Mouse (Mus musculus): Measurements from ENCODE around the gene Htr3b.
A peak's percentile ranks its signal among the peaks of the same experiment; 100 is the strongest.
"Not testable (repeated sequence)": the region's sequence is repeated elsewhere in the genome, so short reads cannot be mapped to it uniquely, and the experiment has no call there.

Gene Htr3b

DNA sequence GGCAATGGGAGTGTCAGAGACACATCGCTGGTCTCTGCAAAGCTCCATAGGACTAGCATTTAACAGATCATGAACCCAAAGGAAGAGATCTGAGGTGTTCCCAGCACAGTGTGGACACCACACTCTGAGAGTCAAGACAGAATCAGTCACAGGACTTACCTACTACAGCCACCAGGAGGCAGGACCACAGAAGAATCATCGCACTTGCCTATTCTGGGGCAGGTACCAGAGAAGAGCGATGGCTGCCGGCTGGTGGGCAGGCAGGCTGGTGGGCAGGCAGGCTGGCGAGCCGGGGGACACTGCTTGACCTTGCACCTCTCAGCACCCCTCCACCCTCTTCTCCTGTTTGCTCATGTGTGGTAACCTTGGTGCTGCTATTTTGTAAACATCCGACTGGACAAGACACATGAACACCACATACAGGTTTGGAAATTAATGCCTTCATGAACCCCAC lies at the start of gene Htr3b:
Htr3b (minus strand) TSS at position 404 of the 454 bp plus-strand sequence.
- DNase-seq, result no peak

DNA sequence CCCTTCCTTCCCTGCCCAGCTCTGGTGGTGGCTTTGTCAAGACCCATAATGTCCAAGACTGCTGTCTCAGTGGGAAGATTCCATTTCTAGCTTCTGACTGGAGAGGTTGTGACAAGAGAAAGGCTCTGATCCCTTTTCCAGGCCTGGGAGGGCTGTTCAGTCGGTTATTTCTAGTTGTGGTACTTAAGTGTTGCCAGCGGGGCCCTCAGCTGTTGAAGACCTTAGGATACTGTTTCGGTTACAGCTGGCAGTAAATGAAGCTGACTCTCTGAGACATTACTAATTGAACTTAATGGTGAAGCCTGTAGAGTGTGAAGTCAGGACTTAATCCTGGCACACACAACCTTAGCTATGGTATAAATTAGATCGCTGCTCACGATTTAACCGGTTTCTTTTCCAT lies 34.5 kb upstream of the Htr3b start:
- no peak for DNase-seq

DNA sequence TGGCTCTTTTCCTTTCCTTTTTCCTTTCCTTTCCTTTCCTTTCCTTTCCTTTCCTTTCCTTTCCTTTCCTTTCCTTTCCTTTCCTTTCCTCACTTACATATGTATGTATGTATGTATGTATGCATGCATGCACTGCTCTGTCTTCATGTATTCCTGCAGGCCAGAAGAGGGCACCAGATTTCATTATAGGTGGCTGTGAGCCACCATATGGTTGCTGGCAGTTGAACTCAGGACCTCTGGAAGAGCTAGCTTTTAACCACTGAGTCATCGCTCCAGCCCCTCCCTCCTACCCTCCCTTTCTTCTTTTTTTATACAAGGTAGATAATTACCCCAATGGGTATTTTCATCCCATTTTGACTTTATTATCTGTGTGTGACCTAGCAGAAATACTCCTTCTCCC lies 30.9 kb upstream of the Htr3b start:
- DNase-seq, result no peak

DNA sequence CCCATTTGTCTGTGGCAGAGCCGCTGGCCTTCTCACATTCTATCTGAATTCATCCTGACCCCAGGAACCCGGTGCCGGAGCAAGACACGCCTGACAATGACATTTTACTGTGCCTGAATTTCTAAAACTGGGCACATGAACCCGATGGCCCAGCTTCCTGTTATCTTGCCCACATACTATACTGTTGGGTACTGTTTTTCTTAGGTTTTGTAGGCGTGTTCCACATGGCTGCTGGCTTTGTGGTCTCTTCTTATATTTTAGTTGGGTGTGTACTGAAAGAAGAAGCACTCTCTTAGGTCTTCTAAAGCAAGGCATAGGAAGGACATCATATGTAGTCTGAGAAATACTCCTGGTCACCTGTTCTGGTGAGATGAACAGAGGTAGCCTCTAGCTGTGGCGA lies 30.0 kb upstream of the Htr3b start:
- DNase-seq, result no peak

DNA sequence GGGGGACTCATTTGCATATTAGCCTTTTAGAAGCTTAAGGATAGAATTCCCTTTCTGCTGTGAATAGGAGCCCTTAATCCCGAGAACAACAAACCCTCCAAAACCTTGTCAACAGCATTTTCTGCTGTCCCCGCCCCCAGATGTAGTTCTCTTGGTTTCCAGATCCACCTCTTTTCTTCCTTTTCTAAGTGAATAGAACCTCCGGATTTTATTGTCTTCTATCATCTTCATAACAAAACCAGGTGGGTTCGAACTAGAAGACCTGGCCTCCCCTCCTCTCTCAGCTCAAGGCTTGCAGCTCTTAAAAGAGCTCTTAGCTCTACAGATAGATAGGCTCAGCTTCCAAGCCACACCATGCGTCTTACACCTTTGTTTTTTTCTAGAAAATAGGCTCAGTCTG lies 26.9 kb upstream of the Htr3b start:
- DNase-seq, result no peak

DNA sequence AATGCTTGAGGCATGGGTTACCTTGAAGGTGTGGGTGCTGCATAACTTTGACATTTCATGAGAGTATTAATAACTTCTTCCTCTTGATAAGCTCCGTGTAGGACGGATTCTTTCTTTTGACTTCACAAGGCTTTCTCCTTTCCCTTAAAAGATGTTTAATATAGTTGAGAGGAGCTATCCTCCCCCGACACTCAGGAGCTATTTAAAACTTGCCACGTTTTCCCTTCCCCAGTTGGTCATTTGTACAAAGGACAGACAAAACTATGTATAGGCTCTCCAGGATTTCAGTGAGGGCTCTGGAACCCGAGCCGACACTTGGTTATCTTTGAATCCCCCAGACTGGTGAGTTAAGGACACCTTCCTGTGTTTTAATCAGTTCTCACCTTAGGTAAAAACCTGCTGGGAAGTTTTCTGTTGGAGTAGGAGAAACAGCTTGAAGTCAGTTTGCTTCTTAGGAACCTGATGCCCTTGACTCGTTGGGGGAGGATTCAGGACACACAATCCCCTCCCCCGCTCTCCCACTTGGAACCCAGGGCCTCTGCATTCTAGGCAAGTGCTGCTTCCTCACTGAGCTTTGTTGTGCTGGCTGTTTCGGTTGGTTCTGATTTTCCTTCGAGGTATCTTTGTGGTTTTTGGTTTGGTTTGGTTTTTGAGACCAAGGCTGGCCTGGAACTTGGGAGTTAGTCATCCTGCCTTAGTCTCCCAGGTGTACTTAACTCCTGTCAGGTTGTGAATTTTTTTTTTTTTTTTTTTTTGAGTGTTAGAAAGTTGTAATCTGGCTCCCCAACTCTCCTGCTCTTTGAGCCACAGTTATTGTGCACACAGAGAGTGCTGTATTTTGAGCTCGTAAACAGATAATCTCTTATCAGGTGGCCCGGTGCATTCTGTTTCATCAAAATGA lies 22.7 kb upstream of the Htr3b start:
- DNase-seq, result no peak

DNA sequence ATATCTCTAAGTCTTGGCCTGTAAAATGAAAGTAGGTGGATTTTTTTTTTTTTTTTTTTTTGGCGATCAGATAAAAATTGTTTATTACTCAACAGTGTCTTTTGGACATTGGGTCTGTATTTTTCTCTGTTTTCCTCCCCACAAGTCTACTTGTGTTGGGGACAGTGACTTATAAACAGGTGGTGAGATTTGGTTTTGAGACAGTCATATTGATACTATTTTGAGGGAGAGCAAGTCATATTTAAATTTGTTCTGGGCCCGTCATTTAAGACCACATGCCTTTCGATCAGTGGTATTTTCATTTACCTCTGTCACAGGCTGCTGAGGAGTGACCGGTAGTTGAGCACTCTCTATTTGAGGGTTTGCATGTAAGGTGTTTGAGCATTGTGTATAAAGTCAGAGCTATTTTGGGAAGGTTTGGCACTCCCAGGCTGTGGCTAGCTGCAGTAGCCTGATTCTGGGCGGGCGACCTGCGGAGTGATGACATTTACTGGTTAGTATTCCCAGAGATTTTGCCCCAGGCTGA lies 21.9 kb upstream of the Htr3b start:
- no peak for DNase-seq

DNA sequence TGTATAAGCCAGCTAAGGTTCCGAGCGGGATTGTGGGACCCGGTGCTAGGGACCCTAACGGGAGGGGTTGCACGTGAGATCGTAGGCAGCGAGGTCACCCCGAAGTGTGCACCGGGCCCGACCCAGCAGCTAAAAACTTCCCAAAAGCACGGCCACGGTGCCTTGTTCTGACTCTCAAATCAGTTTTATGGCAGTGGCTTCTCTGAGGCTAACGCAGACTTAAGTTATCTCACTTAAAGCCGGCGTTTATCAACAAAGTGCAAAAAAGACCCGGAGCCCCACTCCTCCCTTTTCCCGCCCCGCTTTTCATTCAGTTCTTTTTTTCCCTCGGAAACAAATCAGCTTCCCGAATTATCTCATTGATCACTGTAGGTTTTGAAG lies 20.9 kb upstream of the Htr3b start:
- no peak for DNase-seq

DNA sequence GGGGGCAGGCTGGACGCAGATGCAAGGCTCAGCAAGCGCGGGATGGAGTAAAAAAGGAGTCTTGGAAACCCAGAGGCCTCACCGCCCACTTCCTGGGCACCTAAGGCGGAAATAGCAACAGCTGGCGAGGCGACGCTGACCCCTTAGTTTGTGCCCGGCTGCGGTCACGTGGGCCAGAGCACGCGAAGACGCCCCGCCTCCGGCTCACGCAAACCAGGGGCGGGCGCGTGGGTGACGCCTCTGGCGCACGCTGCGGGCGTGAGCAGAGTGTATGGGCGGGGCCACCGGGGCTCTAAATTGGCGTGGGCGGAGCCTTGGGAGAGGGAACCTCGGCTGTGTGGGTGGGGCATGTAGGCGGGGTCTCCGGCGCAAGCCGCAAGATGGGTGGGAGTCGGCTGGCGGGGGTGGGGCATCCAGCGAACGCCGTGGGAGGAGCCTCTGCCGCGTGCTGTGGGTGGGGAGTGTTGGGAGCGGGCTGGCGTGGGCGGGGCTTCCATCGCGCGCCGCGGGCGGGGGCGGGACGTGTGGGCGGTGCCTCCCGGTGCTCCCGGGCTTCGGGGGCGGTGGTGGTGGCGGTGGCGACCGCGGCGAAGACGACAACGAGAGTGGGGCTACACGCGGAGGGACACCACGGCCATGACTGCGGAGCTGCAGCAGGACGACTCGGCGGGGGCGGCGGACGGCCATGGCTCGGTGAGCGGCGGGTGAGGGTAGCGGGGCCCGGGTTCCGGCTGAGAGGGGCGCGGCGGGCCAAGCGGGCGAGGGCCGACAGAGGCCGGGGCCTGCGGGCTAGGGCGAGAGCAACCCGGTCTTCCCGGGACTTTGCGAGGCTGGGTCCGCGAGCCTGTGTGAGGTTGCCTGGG lies 20.3 kb upstream of the Htr3b start, which contains the start of gene Usp28:
Usp28 (plus strand) TSS at position 531 of the 863 bp plus-strand sequence.
- peak; percentile 99 for DNase-seq

DNA sequence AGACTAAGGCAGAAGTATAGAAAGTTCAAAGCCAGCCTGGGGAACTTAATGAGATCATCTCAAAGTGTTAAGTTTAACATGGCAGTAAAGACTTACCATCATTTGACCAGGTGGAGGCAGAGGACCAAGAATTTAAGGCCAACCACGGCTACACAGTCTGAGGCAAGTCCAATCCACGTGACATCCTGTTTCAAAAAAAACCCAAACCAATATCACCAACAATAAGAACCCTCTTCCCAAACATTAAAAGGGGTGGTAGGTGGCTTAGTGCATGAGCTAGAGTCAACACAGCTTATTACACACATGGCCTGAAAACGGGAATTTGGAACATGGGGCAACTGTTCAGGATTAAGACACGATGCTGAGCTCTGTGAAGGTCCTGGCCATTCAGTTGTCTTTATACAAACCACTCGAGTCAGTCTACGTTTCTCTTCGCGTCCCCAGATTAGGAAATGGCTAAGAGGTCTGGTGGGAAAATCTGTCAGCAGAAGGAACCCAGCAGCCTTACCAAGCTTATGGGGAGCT lies 19.6 kb upstream of the Htr3b start:
- no peak for DNase-seq

DNA sequence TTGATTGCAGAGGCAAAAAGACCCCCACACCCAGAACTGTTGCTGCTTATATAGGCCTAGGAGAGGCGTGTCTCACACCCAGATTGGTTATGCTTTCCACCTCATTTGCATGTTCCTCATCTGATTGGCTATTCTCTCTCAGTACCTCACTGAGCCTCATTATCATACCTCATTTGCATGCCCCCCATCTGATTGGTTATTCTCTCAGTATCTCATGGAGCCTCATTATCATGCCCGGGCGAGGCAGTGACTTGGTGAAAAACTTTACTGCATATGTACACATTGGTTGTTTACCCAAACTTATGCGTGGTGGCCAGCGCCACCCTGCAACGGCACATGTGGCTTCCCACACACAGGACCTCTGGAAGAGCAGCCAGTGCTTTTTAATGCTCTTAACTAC lies 19.0 kb upstream of the Htr3b start:
- DNase-seq, result not testable (repeated sequence)

DNA sequence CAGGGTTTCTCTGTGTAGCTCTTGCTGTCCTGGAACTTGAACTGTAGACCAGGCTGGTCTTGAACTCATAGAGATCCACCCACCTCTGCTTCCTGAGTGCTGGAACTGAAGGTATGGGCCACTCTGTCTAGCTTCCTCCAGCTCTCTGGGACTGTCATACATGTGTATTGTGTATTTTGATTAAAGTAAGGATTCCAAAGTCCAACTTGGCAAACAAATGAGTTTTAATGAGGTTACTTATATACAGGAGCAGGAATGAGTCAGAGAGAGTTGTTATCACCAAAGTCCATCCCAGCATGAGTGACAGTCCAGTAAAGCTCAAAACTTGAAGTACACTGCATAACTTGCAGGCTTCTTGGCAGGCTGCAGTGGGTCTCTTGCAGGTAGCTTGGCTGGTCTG lies 17.0 kb upstream of the Htr3b start:
- DNase-seq, result no peak

DNA sequence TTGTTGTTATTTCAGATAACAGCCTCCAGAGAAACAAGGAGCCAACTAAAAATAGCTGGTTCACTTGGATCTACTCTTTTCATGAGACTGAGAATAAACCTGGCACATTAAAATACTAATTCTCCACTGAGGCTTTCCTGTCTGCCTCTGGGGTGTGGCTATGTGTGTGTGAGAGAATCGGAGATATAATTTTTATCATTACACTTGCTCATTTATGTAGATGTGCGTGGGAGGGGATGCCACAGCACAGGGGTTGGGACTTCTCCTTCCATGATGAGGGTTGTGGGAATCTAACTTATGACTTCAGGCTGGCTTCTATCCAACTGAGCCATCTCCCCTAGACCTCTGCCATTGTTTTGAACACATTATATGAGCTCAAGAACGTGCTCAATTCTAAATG lies 16.0 kb upstream of the Htr3b start:
- no peak for DNase-seq

DNA sequence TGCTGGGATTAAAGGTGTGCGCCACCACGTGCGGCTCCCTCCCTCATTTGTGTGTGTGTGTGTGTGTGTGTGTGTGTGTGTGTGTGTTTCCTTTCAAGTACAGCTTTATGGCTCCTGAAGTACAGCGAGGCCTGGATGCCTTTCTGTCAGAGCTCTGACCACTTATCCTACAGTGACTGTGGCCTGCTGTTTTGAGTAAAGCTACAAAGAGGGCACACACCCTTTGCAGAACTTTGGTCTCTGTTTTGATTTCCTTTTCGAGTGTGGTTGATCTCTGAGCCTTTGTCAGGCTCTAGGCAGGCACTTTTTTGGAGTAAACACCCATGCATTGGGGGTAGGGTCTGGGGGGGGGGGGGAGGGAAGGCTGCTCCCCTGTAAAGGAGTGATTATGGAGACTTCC lies 15.6 kb upstream of the Htr3b start:
- DNase-seq, result no peak

DNA sequence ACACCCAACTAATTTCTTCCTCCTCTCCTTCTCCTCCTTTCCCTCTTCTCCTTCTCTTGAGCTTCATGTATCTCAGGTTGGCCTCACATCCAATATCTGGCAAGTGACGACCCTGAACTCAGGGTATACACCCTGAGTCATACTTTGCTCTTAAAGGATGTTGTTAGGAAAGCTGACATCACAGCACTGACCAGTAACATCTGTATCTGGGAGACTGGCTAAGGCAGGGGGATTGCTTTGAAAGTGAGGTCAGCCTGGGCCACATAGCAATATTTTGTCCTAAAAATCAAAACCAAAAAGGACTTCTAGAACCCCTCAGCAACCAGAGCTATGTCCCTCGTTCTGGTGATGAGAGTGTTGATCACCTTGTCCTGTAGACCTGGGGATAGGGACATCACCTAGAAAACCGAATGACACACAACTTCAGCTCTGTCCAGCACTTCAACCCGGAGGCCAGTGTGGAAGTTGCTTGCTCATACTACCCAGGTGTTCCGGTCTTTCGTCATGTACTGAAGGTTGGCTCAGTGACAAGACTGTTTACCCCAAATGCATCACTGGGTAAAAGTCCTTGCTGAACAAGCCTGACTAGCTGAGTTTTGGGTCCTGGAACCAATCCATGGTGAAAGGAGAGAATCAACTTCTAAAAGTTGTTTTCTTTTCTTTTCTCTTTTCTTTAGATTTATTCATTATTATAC lies 12.0 kb upstream of the Htr3b start:
- no peak for DNase-seq

DNA sequence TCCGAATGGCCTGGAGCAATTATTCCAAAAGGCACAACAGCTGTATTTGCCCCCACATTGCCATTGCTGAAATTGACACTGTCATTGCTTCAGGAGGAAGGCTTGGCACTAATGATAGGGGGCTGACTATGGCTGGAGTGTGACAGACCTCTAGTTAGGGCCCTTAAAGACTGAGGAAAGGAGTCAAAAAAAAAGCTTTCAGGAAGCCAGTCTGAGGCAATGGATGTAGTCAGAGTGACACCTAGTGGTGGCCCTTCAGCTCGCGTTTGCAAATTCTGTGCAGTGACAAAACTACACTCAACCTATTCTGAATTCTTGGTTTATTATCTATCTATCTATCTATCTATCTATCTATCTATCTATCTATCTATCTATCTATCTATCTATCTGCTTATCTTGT lies 7.7 kb upstream of the Htr3b start:
- peak; percentile 39 for DNase-seq

DNA sequence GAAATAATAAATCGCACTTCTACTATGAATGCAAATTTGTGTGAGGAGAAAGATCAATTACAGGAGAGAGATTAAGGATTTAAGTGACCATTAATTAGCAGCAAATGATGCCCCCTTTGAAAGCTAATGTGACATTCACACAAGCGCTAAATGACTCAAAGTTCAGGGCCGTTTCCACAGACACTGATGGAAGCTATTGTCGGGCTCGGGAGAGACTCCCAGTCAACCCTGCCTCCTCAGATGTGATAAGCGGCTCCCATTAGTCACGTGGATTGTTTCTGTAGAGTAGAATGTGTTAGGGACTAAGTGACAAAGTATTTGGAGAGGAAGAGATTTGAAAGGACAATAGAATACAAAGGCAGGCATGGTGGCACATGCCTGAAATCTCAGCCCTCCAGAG lies 2.7 kb downstream of the Htr3b start:
- DNase-seq, result no peak

DNA sequence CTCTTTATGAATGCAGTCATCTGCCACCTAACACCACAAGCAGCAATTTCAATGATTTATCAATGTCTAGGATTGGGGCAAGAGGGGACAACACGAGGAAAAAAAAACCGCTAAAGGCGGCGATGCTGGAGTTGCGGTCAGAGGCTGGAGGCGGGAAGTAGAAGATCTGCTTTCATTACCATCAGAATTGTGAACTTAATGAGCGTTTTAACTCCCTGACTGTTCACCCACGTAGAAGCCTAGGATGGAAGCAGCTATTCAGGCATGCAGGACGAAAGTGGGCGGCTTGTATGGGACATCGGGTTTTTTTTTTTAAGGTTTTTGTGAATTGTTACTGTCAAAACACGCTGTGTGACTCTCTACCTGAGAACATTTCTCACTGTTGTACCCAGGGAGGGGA lies 3.5 kb downstream of the Htr3b start:
- no peak for DNase-seq

DNA sequence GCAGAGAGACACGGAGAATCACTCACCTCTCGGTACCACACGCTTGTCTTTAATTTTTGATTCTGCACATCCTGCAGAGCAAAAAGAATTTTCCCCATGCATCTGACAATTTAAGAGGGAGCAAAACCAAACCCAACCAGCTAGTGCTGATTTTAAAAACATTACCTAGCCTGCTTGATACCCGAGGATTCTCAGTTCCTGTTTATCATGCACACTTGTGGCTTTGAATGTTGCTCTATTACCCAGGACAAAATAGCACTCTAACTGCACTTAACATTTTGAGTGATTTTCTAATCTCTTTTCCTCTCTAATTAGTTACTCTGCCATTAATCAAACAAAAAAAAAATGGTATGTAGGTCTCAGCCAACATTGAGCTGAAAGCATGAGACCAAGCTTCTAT lies 17.2 kb downstream of the Htr3b start:
- no peak for DNase-seq

DNA sequence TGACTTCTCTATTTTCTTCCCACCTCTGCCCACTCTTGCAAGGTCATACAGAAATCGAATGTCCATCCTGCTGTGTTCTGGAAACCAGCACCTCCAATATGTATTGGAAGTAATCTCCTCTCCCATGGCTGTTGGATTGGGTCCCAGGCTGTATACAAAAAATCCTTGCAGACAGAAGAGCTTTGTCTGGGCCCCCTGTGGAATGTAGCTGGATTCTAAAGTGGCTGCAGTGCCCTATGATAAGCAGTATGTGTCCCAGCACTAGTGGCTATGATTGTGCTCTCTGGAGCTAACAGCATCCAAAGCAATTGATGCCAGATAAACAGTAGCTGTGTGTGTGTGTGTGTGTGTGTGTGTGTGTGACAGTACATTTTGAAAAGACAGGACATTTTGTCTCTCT lies 22.4 kb downstream of the Htr3b start:
- no peak for DNase-seq

DNA sequence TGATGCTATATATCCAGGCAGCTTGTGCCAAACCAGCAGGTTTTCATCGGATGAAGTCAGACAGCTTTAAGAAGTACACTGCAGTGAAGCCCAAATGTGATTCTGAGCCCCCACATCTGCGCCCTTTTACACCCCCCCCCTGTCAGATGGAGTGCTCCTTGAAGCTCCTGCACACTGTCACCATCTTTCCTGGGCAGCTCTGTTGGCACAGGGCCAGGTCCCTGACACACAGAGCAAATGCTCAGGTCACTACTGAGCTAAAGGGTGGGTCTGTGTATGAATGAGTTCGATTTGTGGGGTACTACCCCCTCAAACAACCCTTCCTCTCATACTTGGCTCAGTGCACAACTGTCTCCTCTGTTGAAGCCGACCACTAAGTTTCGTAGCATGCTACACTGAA lies 35.4 kb downstream of the Htr3b start:
- no peak for DNase-seq

DNA sequence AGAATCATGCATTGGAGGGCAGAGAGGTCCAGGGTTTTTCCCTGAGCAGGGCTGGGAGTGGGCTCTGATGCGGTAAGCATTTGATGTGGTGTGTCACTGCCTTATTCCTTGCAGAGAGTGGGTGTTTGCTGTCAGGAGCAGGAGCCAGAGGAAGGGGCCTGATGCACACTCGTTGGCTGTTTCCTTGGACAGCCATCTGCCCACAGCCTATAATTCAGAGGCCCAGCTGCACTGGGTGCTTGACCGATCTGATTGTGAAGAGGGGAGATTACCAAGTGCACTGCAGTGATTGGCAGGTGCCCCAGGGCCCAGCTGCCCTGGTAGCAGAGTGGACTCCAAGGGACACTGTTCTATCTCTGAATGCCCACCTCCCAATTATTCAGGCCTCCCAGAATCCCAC lies 36.0 kb downstream of the Htr3b start:
- DNase-seq, result no peak
